Mouse (Mus musculus) bone marrow, adult 2 months (tissue): Measurements from ENCODE around the gene Cfap74. TPM values are rescaled to one million over a fixed set of nuclear protein-coding genes. Genes with fewer than 3 reads are reported as not detected.

Source experiments
- H3K27ac ChIP-seq: fragments of 200-500 bp; 2 replicates; pipeline ENCODE4 v1.5.1; 2012; ENCODE audit warnings: low read depth, mild to moderate bottlenecking, control low read depth, inconsistent platforms, low read length; ENCODE audit not compliant: control insufficient read depth, poor library complexity, insufficient read depth
- H3K4me1 ChIP-seq: fragments of 200-500 bp; 2 replicates; pipeline ENCODE4 v1.6.1; 2011; ENCODE audit warnings: low read length; ENCODE audit not compliant: control insufficient read depth, insufficient read depth
- H3K4me3 ChIP-seq: fragments of 200-500 bp; replicated peaks from 2 replicates; pipeline ENCODE3; 2011; ENCODE audit warnings: mild to moderate bottlenecking, low read depth, low read length, control low read depth; ENCODE audit not compliant: control insufficient read depth
- CTCF ChIP-seq: fragments of 200-500 bp; IDR thresholded peaks from 2 replicates; pipeline ENCODE4 v1.5.1; 2011; ENCODE audit warnings: low read length, control low read depth; ENCODE audit not compliant: control insufficient read depth, insufficient read depth
- POLR2A ChIP-seq: fragments of 200-500 bp; IDR thresholded peaks from 2 replicates; pipeline ENCODE4 v1.6.1; 2011; ENCODE audit warnings: low read depth, mild to moderate bottlenecking, control low read depth, low read length, borderline replicate concordance; ENCODE audit not compliant: control insufficient read depth
- WGBS: fragments of 180-500 bp; shearing (Covaris S2); methylation state at CpG from one replicate; pipeline ENCODE4 v1.1.7; 2018; 5-methylcytosine and 5-hydroxymethylcytosine counted together
- polyA plus RNA-seq: library from polyadenylated mRNA; stranded (reverse); fragments of >200 nt; gene quantifications from 2 replicates; pipeline ENCODE4 v1.2.4, GENCODE M21; 2011; ENCODE audit warnings: low replicate concordance; ENCODE audit not compliant: missing spikeins, insufficient read depth, insufficient read length

Gene Cfap74
- polyA plus RNA-seq, 1 experiment: 0.85 TPM

DNA sequence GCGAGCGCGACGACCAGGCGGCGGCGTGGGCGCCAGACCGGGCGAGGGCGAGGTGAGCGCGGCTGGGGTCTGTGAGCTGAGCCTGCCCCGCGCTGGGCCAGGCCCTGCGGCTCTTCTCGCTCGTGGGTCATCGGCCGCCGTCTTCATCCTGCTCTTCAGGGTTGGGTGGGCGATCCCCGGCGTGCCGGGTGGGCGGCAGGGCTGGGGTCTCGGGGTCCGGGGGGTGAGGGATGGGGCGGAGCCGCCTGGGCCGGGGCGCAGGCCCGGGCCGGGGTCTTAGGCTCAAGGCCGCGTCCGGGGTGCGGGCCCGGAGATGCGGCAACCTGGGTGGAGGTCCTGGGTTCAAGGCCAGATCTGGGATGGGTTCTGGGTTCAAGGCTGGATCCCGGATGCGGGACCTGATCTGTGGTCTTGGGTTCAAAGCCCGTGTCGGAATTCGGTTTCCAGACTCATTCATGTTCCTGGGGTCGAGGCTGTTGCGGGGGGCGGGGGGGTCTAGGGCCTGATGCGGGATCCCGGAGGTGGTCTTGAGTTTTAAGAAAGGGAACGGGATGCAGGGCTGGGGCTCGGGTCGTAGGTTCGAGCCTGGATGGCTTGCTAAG is 82.6 kb downstream of the Cfap74 start:
- Histone ChIP-seq H3K4me3 (peak overlapping the region; percentile 93), H3K27ac (peak overlapping the region; percentile 80), H3K4me1 (peaks cover 12% of the 10 kb centered on the region)
- TF ChIP-seq CTCF (no peak), POLR2A (no peak)
- WGBS: under 1% methylated on average over 54 of the region's 54 CpGs

DNA sequence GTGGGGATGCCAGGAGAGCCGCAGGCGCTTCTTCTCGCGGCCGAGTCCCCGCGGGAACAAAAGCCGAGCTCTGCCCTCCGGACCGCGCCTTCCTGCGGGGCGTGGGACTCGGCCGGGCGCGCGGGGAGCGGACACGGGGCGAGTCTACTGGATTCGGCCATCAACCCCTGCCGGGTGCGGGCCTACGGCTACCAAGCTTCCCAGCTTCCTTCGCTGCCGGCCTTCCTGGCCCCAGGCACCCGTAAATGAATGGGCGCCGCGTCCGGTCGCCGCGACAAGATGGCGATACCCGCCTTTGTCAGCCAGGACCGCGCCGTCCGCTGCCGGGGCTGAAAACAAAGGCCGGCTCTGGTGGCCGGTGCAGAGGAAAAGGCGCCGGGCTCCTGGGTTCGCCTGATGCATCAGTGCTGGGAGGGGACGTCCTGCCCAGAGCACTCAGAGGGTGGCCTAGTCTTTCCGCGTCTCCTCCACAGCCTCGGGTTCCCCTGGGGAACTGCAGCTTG is 83.2 kb downstream of the Cfap74 start:
- no peak for TF ChIP-seq CTCF
- no peak; the same call in 1 of the 2 replicates for TF ChIP-seq POLR2A
- Histone ChIP-seq H3K27ac (peak overlapping the region; percentile 80), H3K4me1 (peaks cover 12% of the 10 kb centered on the region), H3K4me3 (peak overlapping the region; percentile 93)
- WGBS: under 1% methylated on average over 51 of the region's 51 CpGs

DNA sequence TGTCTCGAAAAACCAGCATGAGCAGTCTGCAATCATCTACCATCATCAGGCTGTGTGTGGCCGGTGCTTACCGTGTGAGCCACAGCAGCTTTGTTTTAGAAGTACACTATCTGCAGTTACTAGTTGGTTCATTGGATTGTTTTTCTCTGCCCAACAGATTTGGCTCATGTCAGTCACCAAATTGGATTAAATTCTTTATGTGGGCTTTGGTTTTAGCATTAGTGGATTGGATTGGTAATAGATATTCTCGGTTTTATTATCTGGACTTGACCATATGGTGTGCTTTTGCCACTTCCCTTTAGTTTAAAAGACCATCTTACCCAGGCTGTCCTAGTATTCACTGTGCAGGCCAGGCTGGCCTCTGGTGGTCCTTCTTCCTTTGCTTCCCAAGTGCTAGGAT is 85.9 kb downstream of the Cfap74 start:
- TF ChIP-seq CTCF (no peak), POLR2A (no peak)
- WGBS: 51% methylated on average over 4 of the region's 4 CpGs
- Histone ChIP-seq H3K27ac (no peak overlapping the region), H3K4me3 (no peak overlapping the region), H3K4me1 (peaks cover 2% of the 10 kb centered on the region; the same call in 1 of the 2 replicates)

DNA sequence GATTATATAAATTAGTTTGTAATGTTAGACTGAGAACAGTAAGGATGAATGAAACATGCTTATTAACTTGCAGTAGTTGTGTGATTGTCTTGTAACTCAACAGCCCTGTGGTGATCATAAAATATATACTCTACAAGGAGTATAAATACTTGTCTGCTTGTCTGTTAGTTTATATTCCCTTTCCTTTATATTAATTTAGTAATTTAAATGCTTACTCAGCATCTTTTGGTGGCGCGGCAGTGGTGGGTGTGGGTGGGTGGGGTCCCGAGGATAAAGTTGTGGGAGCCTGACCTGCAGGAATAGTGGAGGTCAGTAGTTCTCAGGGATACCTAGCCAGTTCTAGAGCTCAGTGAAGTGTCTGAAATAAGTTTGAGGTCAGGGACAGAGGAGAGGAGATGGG is 89.0 kb downstream of the Cfap74 start:
- Histone ChIP-seq H3K4me1 (no peaks in the 10 kb centered on the region; the same call in 1 of the 2 replicates), H3K27ac (no peak overlapping the region), H3K4me3 (no peak overlapping the region)
- 61% methylated on average over 3 of the region's 3 CpGs for WGBS
- TF ChIP-seq CTCF: no peak

DNA sequence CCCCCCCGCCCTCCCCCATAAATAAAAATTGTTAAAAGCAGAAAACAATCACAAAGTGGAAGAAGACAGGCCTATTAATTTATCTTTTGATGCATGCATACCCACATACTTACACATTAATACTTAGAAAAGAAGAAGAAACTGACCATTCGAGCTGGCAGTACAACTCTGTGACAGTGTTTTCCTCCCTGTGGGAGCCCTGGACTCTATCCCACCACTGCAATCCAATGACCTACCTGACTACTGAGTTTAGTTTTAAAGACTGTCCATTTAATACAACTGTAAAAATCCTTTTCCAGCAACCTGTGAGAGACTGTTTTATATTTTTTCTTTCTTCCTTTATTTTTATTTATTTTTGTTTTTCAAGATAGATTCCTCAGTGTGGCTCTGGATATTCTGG is 92.1 kb downstream of the Cfap74 start:
- H3K4me1 ChIP-seq: peaks cover 3% of the 10 kb centered on the region
- no peak overlapping the region for H3K27ac ChIP-seq
- H3K4me3 ChIP-seq: no peak overlapping the region
- TF ChIP-seq CTCF: no peak
- TF ChIP-seq POLR2A: no peak
- 68% methylated on average over 2 of the region's 2 CpGs for WGBS

DNA sequence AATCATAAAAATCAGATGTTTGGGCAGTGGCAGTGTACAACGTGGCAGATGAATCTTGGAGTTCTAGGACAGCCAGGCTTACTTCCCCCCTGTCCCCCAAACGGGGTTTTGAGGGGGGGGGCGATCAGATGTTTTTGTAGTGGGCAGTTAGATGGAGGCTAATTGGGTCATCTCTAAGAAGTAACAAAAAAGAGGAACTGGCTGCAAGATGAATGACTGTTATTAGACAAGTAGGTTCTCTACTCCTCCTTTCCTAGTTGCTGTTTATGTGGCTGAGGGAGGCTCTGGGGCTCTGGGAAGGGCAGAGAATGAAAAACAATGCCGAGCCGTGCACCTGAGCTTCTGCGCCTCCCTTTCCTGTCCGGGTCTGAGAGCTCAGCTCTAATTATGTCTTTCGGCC is 96.1 kb downstream of the Cfap74 start:
- H3K27ac ChIP-seq: no peak overlapping the region
- no peak overlapping the region for H3K4me3 ChIP-seq
- WGBS: 6% methylated on average over 8 of the region's 8 CpGs
- no peak for TF ChIP-seq POLR2A
- no peak for TF ChIP-seq CTCF
- H3K4me1 ChIP-seq: peaks cover 3% of the 10 kb centered on the region

DNA sequence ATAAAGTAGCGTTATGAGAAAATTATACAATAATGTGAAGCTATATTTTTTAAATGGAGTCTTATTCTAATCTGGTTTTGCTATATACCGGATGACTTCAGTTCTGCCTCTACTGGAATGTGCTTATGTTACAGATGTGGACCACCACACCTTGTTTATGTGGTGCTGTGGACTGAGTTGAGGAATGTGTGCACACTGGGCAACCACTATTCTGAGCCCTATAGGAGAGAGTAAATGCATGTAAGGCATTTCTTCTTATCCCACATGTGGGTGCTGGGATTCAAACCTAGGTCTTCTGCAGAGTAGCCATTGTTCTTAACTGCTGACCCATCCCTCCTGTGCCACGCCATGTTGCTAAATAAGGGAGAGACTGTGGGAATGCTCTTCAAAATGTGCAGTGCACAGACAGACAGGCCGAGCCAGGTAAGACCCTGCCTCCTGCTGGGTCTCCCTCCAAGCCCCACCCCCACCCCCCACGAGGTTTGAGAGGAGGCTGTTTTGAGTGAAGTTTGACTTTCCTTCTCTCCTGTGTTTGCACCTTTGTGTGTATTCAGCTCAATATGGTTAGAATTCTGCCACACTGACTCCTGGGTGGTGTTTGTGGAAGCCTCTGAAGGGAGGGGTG is 96.8 kb downstream of the Cfap74 start:
- WGBS: 68% methylated on average over 5 of the region's 5 CpGs
- Histone ChIP-seq H3K4me3 (no peak overlapping the region), H3K27ac (no peak overlapping the region), H3K4me1 (peaks cover 3% of the 10 kb centered on the region)
- no peak for TF ChIP-seq POLR2A
- TF ChIP-seq CTCF: no peak

DNA sequence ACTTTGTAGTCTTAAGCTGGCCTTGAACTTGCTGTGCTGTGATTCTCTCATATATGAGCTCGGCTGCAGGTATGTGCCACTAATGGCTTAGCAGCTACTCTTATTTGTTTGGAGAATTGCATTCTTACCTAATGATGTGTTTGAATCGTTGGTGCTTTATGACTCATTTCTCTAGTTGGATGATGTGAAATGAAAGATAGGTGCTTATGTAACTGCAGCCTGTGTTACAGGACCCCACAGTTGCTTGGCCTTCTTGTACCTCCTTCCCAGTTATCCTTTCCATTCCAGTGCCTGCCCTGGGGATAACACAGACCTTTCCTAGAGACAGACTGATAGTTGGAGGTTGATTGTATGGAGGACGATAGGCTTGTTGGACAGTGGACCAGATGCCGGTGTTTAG is 99.6 kb downstream of the Cfap74 start:
- no peak for TF ChIP-seq CTCF
- TF ChIP-seq POLR2A: no peak
- H3K4me3 ChIP-seq: no peak overlapping the region
- no peak overlapping the region for H3K27ac ChIP-seq
- peaks cover 3% of the 10 kb centered on the region for H3K4me1 ChIP-seq
- 77% methylated on average over 4 of the region's 4 CpGs for whole genome bisulfite sequencing
